Mouse (Mus musculus): ENCODE data around the gene Gm45716.

The Gm45716 gene

DNA sequence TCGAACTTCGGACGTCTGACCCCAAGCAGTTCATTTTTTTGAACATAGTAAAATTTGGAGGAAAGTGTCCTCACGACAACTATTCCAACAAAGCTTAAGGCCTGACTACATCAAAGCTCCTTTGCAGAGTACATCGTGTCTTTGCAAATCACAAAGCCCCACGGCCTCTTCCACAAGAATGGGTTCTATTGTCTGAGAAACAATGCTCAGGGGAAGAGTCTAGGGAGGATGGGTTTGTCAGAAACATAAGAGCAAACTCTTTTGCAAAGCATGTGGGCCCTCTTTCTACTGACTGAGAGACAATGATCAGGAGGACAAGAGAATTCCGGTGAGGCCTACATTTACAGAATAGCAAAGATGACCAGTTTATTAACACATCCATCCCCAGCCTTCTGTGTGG, 26.8 kb downstream of the Gm45716 start:
- no peak for DNase-seq (ENCODE audit: low spot score)

DNA sequence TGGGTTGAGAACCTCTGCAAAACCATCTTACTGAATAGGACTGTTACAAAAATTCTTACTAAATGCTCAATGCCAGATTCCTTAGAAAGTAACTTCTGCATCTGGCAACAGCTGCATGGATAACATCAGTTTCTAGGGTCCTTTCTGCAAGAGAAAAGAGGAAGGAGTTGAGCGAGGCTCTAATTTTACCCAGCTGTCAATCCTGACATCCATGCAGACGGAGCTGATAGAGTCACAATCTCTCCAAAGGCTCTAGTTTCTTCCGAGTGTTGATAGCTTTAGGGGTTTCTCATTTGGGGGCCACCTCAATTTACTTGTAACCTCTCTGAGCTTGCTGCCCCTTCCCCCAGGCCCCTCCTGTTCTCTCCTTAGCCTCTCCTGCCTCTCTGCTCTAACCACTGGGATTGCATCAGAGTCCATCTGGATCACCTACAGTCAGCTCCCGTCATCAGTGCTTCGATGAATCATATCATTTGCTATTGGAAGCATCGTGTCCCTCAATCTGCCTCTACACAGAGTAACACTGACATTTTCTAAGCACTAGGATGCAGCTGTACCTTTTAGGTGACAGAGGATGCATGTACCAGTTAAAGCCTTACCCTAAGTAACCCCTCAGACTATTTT, 32.7 kb downstream of the Gm45716 start:
- DNase-seq (ENCODE audit: low spot score) = no peak

DNA sequence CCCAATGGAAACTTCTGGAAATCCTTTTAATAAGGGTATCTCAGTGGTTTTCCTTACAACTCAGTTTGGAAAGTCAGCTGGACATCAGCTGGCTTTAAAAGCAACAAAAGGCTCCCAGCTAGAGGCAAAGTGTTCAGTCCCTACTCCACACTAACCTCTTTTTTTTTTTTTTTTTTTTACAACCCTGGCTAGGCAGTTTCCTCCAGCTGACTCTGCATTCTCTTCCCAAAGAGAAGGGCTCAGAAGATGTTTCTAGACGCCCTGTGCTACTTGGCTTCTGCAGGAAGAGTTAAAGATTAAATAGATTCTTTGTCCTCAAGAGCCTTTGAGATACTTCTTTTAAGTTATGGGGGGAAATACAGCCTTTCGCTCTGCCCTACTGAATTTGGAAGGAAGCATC, 33.3 kb downstream of the Gm45716 start:
- no peak for DNase-seq (ENCODE audit: low spot score)

DNA sequence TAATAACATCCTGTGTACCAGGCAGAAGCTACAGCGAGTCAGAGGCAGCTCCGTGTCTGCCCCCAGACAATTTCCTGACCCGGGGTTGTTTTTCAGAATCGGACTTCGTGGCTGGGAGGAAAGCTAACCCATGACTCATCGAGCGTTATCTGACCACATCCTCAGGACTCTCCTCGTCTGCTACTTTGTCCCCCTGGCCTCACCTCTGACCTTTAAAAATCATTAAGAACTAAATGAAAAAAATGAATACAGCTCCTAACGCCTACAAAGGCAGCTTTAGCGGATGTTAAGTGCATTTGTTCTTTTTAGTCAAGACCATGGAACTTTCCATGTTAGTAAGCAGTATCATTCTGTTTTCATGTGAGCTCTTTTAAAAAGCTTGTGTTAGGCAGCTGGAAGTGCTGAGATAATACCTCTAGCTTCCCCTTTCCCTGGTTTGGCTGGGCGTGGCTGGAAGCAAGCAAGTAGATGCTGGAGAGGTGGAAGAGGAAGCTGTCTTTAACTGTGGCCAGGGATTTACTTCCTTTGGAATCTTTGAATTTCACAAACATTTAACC, 37.5 kb downstream of the Gm45716 start:
- no peak for DNase-seq (ENCODE audit: low spot score)

DNA sequence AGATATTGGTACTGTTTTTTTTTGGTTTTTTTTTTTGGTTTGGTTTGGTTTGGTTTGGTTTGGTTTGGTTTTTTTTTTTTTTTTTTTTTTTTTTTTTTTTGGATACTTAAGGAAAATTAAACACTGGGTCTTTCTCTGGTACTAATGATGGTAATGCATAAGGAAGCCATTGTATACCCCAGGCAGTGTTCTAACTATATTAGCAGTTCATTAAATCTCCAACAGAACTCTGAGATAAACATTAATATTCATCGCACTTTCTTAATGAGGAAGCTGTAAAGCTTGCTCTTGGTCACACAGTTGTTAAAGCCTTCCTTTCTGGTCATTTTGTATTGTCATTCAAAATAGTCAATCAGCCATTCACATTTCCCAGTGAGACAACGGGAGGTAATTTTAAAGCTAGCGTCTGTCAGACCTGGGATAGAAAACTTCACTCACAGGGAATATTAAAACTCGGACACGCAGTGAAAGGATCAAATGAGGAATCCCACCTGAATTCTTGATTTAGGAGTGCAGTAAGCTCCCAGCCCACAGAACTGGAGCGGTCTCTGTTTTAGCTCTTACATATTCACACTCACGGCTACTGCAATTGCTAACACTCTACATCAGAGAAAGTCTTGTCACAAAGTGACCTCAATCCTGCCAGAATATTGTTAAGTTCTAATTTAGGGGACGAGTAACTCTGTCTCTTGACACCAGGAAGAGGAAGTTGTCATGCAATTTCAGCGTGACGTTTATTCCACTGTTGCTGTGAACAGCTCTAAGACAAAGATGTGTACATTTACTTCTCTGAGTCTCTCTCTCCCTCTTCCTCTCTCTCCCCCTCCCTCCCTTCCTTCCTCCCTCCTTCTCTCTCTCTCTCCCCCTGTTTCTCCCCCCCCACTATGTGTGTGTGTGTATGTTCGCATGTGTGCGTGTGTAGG, 39.8 kb downstream of the Gm45716 start:
- DNase-seq (ENCODE audit: low spot score) = no peak

DNA sequence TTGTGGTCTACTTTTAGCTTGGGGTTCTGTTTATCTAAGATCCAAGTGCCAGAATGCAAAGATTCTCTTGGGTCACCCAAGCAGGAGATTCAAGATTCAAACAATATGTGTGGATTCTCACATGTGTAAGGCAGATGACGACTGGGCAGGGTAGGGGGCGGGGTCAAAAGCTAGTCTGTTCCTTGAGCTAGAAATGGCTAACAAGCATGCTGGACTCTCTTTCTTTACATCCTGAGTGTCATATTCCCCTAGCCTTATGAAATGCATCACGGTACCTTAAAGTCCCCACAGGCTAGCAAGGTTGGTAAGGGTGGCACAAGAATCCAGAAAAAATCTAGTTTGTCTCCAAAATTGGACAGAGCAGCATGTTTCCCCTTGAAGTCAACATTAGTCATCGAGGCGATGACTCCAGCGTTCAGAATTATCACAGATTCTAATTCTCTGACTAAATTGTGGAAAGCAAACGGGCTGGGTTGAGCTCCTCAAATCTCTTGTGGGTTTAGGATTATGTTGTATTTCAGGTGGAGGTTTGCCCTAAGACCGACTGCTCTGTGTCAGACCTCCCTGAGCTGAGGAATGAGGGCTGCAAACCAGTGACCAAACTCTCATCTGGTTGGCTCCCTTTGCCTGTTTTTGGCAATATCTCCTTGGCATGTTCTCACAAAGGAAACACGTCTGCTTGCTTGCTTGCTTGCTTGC, 40.9 kb downstream of the Gm45716 start:
- no peak for DNase-seq (ENCODE audit: low spot score)

DNA sequence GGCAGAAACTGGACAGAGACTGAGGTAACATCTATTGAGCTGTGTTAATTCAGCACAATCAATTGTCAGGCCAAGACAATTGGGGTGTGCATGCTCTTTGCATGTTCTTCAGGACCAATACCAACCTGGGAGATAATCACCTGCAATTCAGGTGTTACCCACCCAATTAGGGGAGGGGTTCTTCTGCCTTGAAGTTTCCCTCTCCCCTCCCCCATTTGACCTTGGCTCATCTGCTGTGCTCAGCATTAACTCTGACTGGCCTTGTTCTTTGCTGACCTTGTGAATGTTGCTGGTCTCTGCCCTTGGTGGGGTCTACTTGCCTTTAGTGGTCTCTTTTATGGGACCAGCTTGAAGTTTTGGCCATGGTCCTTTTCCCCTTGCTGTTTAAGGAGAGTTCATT, 42.3 kb downstream of the Gm45716 start:
- no peak for DNase-seq (ENCODE audit: low spot score)

DNA sequence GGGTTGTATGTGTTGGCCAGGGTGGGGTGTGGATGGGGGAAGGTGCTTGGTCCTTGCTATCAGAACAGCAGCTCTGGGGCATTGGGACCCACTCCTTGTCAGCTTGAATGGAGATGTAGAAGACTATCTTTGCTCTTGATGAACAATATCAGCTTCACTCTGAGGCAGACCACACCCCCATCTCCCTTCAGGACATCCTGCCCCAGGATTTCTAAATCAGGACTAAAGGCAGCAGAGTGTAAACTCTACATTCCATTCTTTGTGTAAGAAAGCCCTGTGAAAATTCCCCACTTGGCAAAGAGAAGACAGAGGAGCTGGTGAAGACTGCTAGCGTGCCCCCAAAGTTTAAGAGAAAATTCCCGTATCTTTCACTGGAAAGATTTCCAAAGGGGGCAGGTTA, 43.2 kb downstream of the Gm45716 start:
- no peak for DNase-seq (ENCODE audit: low spot score)

DNA sequence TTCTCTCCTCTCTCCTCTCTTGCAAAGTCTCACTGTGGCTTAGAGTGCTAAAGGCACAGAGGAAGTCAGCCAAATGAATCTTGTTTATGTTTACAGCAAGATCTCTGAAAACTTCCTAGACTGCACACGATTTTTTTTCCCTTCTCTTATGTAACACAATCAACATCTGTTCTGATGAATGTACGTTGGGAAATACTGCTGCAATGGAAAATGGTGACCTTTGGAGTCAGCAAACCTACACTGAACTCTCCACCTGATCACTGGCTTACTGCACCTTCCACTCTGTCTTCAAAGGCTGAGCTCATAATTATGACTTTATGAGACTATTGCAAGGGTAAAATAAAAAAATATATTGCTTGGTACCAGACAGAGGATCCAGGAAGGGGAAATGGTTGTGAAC, 44.1 kb downstream of the Gm45716 start:
- DNase-seq (ENCODE audit: low spot score) = no peak

DNA sequence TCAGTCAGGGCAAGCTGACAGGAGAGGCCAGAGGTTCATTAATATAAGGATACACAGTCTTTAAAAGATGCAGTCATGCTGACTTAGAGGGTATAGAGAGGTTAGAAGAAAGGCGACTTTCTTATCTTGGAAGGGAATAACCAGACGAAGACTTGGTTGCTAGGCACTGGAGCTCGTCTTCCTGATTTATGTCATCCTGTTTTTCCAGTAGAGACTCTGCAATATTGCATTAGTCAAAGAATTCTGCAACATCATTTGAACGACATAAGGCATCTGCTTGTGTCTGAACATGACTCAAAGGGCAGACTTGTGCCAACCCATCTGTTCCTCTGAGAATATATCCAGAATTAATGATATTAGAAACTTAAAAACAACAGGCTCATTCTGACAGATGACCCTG, 45.2 kb downstream of the Gm45716 start:
- peak; percentile 81 for DNase-seq (ENCODE audit: low spot score)

DNA sequence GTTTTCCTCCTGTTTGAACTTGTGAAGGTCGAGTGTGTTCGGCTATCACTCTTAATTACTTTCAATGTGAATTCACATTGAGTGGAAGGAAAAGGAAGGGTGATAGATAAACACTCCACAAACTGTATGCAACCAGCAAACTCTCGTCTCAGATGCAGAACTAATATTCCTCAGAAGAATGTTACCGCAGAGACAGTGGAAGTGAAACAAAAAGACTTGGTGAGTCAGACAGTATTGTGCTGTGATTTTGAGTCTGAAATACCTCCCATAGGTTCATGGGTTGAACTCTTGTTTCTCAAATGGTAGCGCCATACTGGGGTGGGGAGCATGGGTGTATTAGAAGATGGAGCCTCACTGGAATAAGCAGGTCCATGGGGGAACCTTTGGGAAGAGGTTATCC, 47.7 kb downstream of the Gm45716 start:
- no peak for DNase-seq (ENCODE audit: low spot score)

DNA sequence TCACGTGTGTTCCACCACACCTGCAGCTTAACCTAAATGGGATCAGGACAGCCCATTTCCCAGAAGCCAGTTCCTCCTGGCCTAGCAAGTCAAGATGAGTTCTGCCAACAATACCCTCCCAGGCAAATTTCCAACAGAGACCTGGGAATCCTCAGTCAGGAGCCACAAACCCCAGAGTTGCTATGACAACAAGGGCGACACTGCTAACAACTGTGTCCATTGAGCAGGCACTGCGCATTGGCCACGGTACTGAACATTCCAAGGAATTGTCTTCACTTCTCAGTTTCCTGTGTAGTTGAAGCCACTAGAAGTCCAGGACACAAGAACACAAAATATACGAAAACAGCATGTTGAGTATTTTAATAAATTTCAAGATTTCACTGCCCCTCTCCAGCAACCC, 50.1 kb downstream of the Gm45716 start:
- no peak for DNase-seq (ENCODE audit: low spot score)

DNA sequence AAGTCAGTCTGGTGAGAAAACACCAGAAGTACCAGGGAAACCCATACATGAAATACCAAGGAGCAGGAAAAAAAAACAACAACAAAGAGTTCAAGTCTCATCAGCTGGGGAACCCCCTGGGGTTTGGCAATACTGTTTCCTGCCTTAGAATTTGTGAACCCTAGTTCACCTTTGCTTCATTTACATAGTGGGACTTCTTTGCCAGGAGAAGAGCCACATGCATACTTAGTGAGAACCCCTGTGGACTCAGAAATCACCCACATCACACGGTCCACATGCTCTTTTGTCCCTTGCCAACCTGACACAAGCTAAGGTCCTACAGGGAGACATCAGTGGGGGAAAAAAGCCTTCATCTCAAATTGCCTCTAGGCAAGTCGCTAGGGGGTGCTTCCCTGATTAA, 51.2 kb downstream of the Gm45716 start:
- DNase-seq (ENCODE audit: low spot score) = no peak

DNA sequence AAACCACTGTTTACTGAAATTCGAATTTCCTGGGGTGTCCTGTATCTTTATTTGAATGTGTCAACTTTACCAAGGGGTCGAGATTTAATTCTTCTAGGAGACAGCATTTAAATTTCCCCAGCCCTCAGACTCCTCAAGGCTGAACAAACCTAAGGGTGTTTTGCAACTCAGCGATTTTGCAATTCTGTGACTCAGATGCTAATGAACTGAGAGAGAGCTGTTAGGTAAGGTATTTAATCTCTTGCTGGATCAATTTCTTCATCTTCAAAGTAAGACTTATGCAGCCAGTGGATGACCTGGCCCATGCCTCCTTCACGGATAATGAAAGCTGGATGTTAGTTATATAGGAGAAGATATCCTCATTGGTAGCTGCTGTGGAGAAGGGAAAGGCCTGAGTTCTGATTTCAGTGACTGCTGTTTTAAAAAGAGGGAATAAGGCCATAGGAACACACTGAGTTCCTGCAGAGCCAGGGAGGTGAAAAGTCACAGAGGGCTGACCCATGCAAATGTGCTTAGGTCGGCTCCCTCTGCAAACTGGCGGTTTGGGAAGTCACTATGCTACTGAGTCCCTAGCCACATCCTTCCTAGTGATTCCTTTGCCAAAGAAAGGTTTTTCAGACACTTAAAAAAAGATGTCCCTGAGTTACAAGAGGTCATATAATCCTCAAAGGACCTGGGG, 53.3 kb downstream of the Gm45716 start:
- DNase-seq (ENCODE audit: low spot score) = no peak

DNA sequence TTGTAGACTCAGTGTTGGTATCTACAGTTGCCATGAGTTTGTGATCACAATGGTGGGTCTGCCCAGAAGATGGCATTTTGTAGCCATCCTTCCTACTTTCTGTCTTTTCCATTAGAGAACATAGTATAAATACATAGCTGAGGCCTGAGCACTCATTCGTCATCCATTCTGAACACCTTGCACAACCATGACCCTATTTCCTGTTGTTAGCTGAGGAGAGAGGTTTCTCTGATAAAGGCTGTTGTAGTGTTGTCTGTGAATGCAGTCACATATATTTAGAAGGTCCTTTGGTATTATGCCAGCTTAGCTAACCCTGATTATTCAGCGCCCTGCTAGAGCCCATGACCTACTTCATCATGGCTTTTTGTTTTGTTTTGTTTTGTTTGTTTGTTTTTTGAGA, 54.4 kb downstream of the Gm45716 start:
- DNase-seq (ENCODE audit: low spot score) = no peak

DNA sequence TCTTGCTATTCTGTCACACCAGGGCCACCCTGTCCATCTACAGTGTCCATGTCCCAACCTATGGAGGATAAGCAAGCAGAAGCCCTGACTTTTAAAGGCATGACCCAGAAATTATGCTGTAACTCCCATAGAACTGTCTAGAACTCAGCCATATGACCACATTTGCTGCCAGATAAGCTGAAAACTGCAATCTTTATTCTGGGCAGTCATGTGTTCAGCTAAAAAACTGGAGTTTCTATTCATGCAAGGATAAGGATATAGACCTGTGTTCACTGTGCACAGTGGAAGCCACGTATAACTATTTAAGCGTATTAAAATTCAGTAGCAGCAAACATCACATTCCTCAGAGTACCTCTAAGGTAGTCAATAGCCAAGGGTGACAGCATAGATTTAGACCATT, 55.8 kb downstream of the Gm45716 start:
- no peak for DNase-seq (ENCODE audit: low spot score)

DNA sequence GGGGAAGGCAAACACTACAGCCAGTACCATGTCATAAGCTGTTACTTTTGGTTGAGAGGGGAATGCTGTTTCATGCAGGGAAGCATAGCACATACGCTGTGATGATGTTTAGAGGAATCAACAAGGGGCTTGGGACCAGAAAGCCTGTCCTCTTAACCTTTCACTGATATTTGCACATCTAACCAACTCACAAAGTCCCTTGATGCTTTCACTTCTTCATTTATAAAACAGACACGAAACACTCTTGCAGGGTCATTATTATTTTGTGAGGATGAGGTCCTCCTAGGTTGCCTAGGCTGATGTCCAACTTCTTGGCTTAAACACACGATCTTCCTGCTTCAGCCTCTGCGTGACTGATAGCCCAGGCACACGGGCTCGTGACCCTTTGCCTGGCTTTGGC, 58.1 kb downstream of the Gm45716 start:
- DNase-seq (ENCODE audit: low spot score) = no peak

DNA sequence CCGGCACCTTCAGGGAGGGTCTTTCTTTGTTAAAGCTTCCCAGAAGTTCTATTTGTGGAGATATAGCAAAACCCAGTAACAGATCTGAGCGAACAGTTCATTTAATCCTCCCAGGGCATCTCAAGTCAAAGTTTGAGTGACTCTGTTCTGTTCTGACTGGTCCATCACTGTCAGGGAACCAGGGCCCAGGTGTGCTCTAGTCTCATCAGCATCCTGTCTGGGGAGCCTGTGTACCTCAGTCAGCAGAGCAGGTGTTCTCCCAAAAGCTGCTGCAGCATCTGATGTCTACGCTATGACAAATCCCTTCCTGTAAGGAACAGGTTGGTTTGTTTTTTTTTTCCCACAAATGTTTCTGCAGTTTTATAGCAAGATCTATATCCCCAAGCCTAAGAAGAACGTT, 59.2 kb downstream of the Gm45716 start:
- no peak for DNase-seq (ENCODE audit: low spot score)

DNA sequence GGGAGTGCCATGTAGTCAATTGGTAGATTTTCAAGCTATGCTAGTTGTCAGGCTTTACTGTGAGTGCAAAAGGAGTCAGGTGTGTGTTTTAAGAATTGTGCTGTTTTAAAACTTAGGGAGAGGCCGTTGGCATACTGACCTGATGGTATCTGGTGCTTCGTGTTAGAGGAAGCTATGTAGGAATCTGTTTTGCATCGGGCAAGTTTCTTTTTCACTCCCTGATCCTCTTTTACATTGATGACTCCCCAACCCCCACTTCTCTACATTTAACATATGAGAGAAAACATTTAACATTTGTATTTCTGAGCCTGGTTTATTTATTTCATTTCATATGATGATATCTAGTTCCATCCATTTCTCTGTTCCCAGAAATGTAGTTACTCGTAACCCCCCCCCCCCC, 60.3 kb downstream of the Gm45716 start:
- no peak for DNase-seq (ENCODE audit: low spot score)

DNA sequence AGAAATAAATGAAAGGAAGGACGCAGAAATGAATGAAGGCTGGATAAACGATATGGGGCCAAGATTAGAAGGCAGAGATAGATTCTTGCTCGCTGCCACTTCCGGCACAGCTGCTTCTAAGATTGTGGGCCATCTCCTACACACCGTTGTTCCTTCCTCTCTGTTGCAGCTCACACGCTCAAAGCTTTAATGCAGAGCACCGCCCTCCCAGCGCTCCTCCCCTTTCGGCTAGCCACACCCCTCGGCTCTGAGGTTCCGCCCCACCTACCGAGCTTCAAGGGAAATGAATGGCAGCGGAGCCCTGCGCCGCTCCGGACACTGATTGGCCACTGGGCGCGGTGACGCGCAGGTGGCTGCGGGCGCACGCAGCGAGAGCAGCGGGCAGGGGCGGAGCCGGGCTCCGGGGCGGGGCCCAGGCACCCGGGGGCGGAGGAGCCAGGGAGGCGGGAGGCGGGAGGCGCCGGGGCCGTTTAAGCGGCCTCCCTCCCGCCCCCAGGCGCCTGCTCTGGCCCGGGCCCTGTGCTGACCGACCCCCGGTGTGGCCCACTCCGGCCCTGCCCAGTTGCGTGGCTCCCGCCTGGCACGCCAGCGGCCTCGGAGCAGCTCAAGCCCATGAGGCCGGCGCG, 61.7 kb downstream of the Gm45716 start, which contains the start of gene Mmd:
TSS of gene Mmd (plus strand) at position 432 of the 626 bp plus-strand sequence.
- DNase-seq (ENCODE audit: low spot score) = peak; percentile 93

DNA sequence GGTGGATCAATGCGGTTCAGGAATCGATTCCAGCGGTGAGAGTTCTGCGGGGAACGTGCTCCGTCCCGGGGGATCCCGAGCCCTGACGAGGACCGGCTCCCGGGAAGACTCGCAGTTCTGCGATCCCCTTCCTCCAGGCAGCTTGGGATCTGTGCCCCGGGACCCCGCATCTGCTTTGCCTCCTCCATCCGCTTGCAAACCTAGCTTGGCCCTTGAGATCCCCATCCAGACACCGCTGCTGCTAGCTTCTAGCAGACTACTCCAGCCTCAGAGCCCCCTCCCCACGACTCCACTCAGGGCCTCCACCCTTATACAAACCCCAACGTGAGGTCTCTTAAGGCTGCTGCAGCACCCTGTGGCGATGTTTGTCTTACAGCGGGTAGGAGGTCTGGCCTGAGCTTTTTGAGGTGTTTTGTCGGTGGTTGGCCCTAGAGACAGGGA, 62.2 kb downstream of the Gm45716 start:
- DNase-seq (ENCODE audit: low spot score) = no peak

DNA sequence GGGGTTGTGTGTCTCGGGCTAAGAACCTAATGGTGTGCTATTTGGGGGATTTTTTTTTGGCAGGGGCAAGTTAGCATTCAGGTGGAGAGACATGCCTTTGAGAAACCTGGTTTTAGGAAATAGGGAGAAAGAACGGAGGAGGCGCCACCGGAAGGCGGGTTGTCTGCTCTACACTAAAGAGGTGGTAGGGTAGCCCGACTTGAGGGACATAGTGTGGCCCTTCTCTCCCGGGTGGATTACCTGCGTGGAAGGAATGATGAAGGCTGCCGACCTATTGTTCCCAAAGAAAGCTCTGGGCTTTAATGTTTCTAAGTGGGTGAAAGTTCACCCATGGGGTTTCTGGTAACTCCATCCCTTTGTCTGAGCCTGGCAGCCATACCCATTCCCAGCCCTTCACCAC, 62.7 kb downstream of the Gm45716 start:
- DNase-seq (ENCODE audit: low spot score) = no peak
